Mouse (Mus musculus): ENCODE data around the gene D930048N14Rik.
A peak's percentile ranks its signal among the peaks of the same experiment; 100 is the strongest.
"Not testable (repeated sequence)": the region's sequence is repeated elsewhere in the genome, so short reads cannot be mapped to it uniquely, and the experiment has no call there.

Gene D930048N14Rik

GRCm38 (mm10) chr11:51629651-51630314, 21.0 kb upstream of the D930048N14Rik start:
- no peak for DNase-seq (ENCODE audit: low spot score)

- DNase-seq (ENCODE audit: low spot score) = no peak
Observed at GRCm38 (mm10) chr11:51632130-51632753, 18.5 kb upstream of the D930048N14Rik start.

- not testable (repeated sequence) for DNase-seq (ENCODE audit: low spot score)
Observed at GRCm38 (mm10) chr11:51633200-51633599, 17.6 kb upstream of the D930048N14Rik start.

- no peak for DNase-seq (ENCODE audit: low spot score)
Observed at GRCm38 (mm10) chr11:51633721-51634120, 17.0 kb upstream of the D930048N14Rik start.

- no peak for DNase-seq (ENCODE audit: low spot score)
Observed at GRCm38 (mm10) chr11:51635127-51635524, 15.6 kb upstream of the D930048N14Rik start.

GRCm38 (mm10) chr11:51635525-51636322, 15.0 kb upstream of the D930048N14Rik start, which contains the start of gene Rmnd5b:
Gene Rmnd5b, minus strand, starts transcription at chr11:51635896.
- DNase-seq (ENCODE audit: low spot score) = peak; percentile 89

GRCm38 (mm10) chr11:51636323-51636684, 14.4 kb upstream of the D930048N14Rik start:
- DNase-seq (ENCODE audit: low spot score) = no peak

GRCm38 (mm10) chr11:51637971-51638414, 12.8 kb upstream of the D930048N14Rik start:
- DNase-seq (ENCODE audit: low spot score) = peak; percentile 47

GRCm38 (mm10) chr11:51638497-51638896, 12.3 kb upstream of the D930048N14Rik start:
- no peak for DNase-seq (ENCODE audit: low spot score)

- DNase-seq (ENCODE audit: low spot score) = no peak
Observed at GRCm38 (mm10) chr11:51640748-51641147, 10.0 kb upstream of the D930048N14Rik start.

- DNase-seq (ENCODE audit: low spot score) = no peak
Observed at GRCm38 (mm10) chr11:51643202-51643601, 7.6 kb upstream of the D930048N14Rik start.

GRCm38 (mm10) chr11:51643761-51644160, 7.0 kb upstream of the D930048N14Rik start:
- no peak for DNase-seq (ENCODE audit: low spot score)

- no peak for DNase-seq (ENCODE audit: low spot score)
Observed at GRCm38 (mm10) chr11:51644217-51644616, 6.5 kb upstream of the D930048N14Rik start.

GRCm38 (mm10) chr11:51645293-51645692, 5.5 kb upstream of the D930048N14Rik start:
- no peak for DNase-seq (ENCODE audit: low spot score)

- no peak for DNase-seq (ENCODE audit: low spot score)
Observed at GRCm38 (mm10) chr11:51646245-51646644, 4.5 kb upstream of the D930048N14Rik start.

GRCm38 (mm10) chr11:51646751-51647667, 3.7 kb upstream of the D930048N14Rik start:
- DNase-seq (ENCODE audit: low spot score) = no peak

GRCm38 (mm10) chr11:51648566-51648965, 2.2 kb upstream of the D930048N14Rik start:
- no peak for DNase-seq (ENCODE audit: low spot score)

GRCm38 (mm10) chr11:51649111-51649888, 1.5 kb upstream of the D930048N14Rik start:
- no peak for DNase-seq (ENCODE audit: low spot score)

GRCm38 (mm10) chr11:51649889-51650199, 910 bp upstream of the D930048N14Rik start:
- no peak for DNase-seq (ENCODE audit: low spot score)

- no peak for DNase-seq (ENCODE audit: low spot score)
Observed at GRCm38 (mm10) chr11:51650261-51650660, 493 bp upstream of the D930048N14Rik start.

GRCm38 (mm10) chr11:51652889-51653418, 2.2 kb downstream of the D930048N14Rik start:
- no peak for DNase-seq (ENCODE audit: low spot score)

All from testis, postnatal 14 days (tissue).